Mouse (Mus musculus): Measurements from ENCODE around the gene 4930572O03Rik. TPM values are rescaled to one million over a fixed set of nuclear protein-coding genes. Genes with fewer than 3 reads are reported as not detected.
"Not testable (repeated sequence)": the region's sequence is repeated elsewhere in the genome, so short reads cannot be mapped to it uniquely, and the experiment has no call there.

4930572O03Rik gene
- polyA plus RNA-seq, 1 experiment from 2014 or later = not detected

DNA sequence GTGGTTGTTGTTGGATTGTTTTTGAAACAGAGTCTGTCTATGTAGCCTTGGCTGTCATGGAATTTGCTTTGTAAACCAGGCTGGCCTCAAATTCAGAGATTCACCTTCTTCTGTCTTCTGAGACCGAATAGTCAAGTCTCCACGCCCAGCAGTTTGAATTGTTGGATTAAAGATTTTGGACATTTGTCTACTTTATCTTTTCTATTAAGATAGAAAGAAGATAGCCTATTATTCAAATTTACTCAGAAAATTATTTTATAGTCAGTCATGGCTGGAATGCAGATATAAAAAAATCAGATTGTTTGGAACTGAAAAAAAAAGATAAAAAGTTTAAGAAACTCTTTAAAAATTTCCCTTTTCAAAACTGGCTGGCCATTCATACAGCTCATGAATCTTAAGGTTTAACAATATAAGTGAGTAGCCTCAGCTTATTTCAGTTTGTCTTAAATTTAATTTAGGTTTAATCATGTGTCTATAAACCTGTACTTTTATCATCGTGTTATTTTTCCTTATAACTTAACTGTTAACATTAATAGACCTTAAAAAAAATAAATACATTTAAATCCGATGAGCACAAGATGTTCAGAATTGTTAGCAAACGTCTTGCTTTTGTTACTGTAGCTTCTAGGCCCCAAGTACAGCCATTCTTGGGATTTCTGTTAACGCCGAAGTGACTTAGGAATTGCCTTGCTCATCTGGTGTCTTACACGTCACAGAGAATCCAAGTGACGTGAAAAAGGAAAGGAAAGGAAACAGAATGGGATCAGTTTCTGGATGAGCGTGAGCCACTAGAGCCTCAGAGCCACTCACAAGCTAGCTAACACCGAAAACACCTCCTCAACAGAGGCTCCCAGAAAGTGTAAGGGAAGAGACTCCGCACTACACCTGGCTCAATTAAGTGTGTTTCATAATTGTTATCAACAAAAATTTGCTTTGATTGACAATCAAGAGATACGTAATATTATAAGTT is 23.4 kb upstream of the 4930572O03Rik start:
- not testable (repeated sequence) for H3K4me2 ChIP-seq (ENCODE audit: low read depth, severe bottlenecking); H3K4me3 ChIP-seq (ENCODE audit: low read depth, low read length); H3K9me3 ChIP-seq (ENCODE audit: control insufficient read depth, low read length); H3K27ac ChIP-seq (replicated peaks; ENCODE audit: low read depth, low read length); H3K9ac ChIP-seq (ENCODE audit: low read length); H3K36me3 ChIP-seq (ENCODE audit: control insufficient read depth, insufficient read depth, low read length); H3K27me3 ChIP-seq (ENCODE audit: control insufficient read depth, insufficient read depth, low read length); H3K4me1 ChIP-seq (ENCODE audit: control insufficient read depth, insufficient read depth, low read length)
- 74% methylated on average over 13 of the region's 13 CpGs for WGBS
- ATAC-seq (ENCODE audit: insufficient number of reproducible peaks, low FRiP score, low TSS enrichment, low read depth) (peak; percentile 86; the same call in 1 of the 2 replicates), DNase-seq (ENCODE audit: low spot score) (peak; percentile 30)

DNA sequence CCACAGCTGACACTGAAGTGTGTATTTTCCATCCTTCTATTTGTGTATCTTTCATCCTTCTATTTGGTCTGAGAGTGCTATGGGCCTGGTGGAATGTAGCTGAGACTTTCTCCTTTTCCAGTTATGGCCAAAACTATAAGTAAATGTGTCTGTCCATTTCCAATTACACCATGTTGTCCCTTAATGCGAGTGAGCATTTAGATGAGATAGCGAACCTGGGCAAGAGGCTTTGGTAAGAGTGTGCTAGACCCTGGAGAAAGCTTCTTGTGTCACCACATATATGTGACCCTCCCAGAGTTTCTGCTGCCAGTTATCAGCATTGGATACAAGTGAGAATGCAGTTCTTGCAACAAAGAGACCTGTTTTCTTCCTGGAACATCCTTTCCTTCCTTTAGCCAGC is 22.0 kb upstream of the 4930572O03Rik start:
- not testable (repeated sequence) for H3K9ac ChIP-seq (ENCODE audit: low read length); ATAC-seq (ENCODE audit: insufficient number of reproducible peaks, low FRiP score, low TSS enrichment, low read depth); H3K4me3 ChIP-seq (ENCODE audit: low read depth, low read length); H3K27ac ChIP-seq (replicated peaks; ENCODE audit: low read depth, low read length); H3K4me2 ChIP-seq (ENCODE audit: low read depth, severe bottlenecking); H3K36me3 ChIP-seq (ENCODE audit: control insufficient read depth, insufficient read depth, low read length); H3K27me3 ChIP-seq (ENCODE audit: control insufficient read depth, insufficient read depth, low read length); H3K4me1 ChIP-seq (ENCODE audit: control insufficient read depth, insufficient read depth, low read length); H3K9me3 ChIP-seq (ENCODE audit: control insufficient read depth, low read length)
- peak; percentile 22 for DNase-seq (ENCODE audit: low spot score)
- WGBS = 79% methylated on average over 2 of the region's 2 CpGs

DNA sequence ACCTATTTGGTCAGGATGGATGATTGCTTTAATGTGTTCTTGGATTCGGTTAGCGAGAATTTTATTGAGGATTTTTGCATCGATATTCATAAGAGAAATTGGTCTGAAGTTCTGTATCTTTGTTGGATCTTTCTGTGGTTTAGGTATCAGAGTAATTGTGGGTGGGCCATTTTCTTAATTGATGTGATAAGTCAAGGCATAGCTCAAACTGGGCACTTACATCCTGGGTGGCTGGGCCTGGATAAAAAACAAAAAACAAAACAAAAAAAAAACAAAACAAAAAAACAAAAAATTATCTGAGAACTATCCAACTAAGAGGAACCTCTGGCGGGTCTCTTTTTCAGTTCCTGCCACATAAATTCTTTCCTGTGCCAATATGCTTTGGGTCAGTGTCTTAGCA is 20.9 kb upstream of the 4930572O03Rik start:
- H3K9ac ChIP-seq (ENCODE audit: low read length); H3K36me3 ChIP-seq (ENCODE audit: control insufficient read depth, insufficient read depth, low read length); DNase-seq (ENCODE audit: low spot score); H3K27ac ChIP-seq (replicated peaks; ENCODE audit: low read depth, low read length); H3K4me2 ChIP-seq (ENCODE audit: low read depth, severe bottlenecking); H3K27me3 ChIP-seq (ENCODE audit: control insufficient read depth, insufficient read depth, low read length); H3K9me3 ChIP-seq (ENCODE audit: control insufficient read depth, low read length); H3K4me1 ChIP-seq (ENCODE audit: control insufficient read depth, insufficient read depth, low read length); H3K4me3 ChIP-seq (ENCODE audit: low read depth, low read length): not testable (repeated sequence)
- 71% methylated on average over 2 of the region's 4 CpGs for WGBS
- peak; percentile 79 for ATAC-seq (ENCODE audit: insufficient number of reproducible peaks, low FRiP score, low TSS enrichment, low read depth)

DNA sequence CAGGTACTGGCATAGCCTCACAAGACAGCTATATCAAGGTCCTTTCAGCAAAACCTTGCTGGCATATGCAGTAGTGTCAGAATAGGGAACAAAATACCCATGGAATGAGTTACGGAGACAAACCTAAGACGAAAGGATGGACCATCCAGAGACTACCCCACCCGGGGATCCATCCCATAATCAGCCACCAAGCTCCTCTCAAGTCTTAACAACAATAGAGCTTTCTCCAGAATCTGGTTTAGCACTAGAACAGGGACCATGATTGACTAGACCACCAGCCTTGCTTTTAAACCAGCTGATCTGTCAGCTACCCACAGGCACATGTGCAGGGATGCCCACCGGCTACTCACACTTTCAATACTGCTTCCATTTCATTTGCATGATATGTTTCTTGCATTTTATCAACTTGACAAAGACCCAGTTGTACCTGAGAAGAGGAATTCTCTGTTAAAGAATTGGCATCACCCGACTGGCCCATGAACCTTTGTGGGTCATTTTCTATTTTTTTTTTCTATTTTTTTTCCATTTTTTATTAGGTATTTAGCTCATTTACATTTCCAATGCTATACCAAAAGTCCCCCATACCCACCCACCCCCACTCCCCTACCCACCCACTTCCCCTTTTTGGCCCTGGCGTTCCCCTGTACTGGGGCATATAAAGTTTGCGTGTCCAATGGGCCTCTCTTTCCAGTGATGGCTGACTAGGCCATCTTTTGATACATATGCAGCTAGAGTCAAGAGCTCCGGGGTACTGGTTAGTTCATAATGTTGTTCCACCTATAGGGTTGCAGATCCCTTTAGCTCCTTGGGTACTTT is 17.8 kb upstream of the 4930572O03Rik start:
- WGBS = 90% methylated on average over 5 of the region's 8 CpGs
- not testable (repeated sequence) for H3K9ac ChIP-seq (ENCODE audit: low read length)
- peak; percentile 90 for ATAC-seq (ENCODE audit: insufficient number of reproducible peaks, low FRiP score, low TSS enrichment, low read depth)

DNA sequence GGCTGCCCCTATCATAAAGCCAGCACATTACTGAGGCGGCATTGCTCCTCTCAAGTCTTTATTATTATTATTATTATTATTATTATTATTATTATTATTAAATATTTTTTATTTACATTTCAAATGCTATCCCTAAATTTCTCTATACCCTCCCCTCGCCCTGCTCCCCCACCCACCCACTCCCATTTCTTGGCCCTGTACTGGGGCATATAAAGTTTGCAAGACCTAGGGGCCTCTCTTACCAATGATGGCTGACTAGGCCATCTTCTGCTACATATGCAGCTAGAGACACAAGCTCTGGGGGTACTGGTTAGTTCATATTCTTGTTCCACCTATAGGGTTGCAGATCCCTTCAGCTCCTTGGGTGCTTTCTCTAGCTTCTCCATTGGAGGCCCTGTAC is 17.1 kb upstream of the 4930572O03Rik start:
- DNase-seq (ENCODE audit: low spot score); H3K9me3 ChIP-seq (ENCODE audit: control insufficient read depth, low read length); H3K4me2 ChIP-seq (ENCODE audit: low read depth, severe bottlenecking); H3K4me1 ChIP-seq (ENCODE audit: control insufficient read depth, insufficient read depth, low read length); H3K4me3 ChIP-seq (ENCODE audit: low read depth, low read length); H3K27me3 ChIP-seq (ENCODE audit: control insufficient read depth, insufficient read depth, low read length); H3K36me3 ChIP-seq (ENCODE audit: control insufficient read depth, insufficient read depth, low read length); H3K27ac ChIP-seq (replicated peaks; ENCODE audit: low read depth, low read length); H3K9ac ChIP-seq (ENCODE audit: low read length): not testable (repeated sequence)
- peak; percentile 54; the same call in 1 of the 2 replicates for ATAC-seq (ENCODE audit: insufficient number of reproducible peaks, low FRiP score, low TSS enrichment, low read depth)
- 88% methylated on average over 2 of the region's 2 CpGs for WGBS

More for the DNA sequence above, 17.8 kb upstream of the 4930572O03Rik start:
- H3K36me3 ChIP-seq (ENCODE audit: control insufficient read depth, insufficient read depth, low read length); H3K4me1 ChIP-seq (ENCODE audit: control insufficient read depth, insufficient read depth, low read length); H3K4me2 ChIP-seq (ENCODE audit: low read depth, severe bottlenecking); H3K27ac ChIP-seq (replicated peaks; ENCODE audit: low read depth, low read length); H3K27me3 ChIP-seq (ENCODE audit: control insufficient read depth, insufficient read depth, low read length); H3K4me3 ChIP-seq (ENCODE audit: low read depth, low read length); H3K9me3 ChIP-seq (ENCODE audit: control insufficient read depth, low read length): not testable (repeated sequence)
- peak; percentile 18 for DNase-seq (ENCODE audit: low spot score)

DNA sequence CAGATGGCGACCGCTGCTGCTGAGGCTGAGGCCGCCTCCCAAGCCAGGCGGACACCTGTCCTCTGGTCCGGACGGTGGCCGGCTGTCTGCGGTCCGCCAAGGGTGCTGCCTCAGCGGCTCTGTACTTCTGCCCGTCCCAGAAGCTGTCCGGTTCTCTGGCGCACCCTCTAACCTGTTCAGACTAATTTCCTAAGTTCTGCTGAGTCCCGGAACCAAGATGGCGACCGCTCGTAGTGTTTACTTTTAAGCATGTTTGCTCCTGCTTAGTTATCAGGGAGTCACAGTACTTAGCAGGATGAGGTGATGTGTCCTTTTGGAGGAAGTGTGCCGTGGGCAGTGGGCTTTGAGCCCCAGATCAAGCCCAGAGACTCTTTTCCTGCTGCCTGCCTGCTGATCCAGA is 13.9 kb upstream of the 4930572O03Rik start:
- not testable (repeated sequence) for H3K9ac ChIP-seq (ENCODE audit: low read length); H3K4me1 ChIP-seq (ENCODE audit: control insufficient read depth, insufficient read depth, low read length); H3K9me3 ChIP-seq (ENCODE audit: control insufficient read depth, low read length); H3K4me3 ChIP-seq (ENCODE audit: low read depth, low read length); H3K4me2 ChIP-seq (ENCODE audit: low read depth, severe bottlenecking); H3K27me3 ChIP-seq (ENCODE audit: control insufficient read depth, insufficient read depth, low read length); H3K27ac ChIP-seq (replicated peaks; ENCODE audit: low read depth, low read length); H3K36me3 ChIP-seq (ENCODE audit: control insufficient read depth, insufficient read depth, low read length)
- 86% methylated on average over 7 of the region's 18 CpGs for WGBS
- ATAC-seq (ENCODE audit: insufficient number of reproducible peaks, low FRiP score, low TSS enrichment, low read depth) (peak; percentile 47; the same call in 1 of the 2 replicates), DNase-seq (ENCODE audit: low spot score) (peak; percentile 21)

DNA sequence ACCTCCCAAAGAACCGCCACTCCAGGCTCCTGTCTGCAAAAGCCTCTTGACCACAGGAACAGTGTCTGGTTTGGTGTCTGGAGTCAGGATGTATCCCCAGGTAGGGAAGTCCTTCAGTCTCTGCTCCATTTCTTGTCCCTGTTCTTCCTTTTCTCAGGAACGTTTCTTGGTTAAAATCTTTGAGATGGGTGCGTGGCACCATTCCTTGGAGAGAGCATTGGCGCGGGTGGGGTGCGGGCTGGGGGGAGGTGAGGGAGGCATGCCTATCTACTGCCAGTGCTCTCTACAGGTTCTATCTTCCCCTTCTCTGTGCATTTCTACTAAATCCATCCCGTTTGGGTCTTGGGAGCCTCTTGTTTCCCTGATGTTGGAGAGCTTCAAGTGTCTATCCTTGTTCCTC is 7.0 kb upstream of the 4930572O03Rik start:
- not testable (repeated sequence) for H3K4me3 ChIP-seq (ENCODE audit: low read depth, low read length); H3K27ac ChIP-seq (replicated peaks; ENCODE audit: low read depth, low read length); H3K4me2 ChIP-seq (ENCODE audit: low read depth, severe bottlenecking); H3K27me3 ChIP-seq (ENCODE audit: control insufficient read depth, insufficient read depth, low read length); H3K36me3 ChIP-seq (ENCODE audit: control insufficient read depth, insufficient read depth, low read length); H3K4me1 ChIP-seq (ENCODE audit: control insufficient read depth, insufficient read depth, low read length); ATAC-seq (ENCODE audit: insufficient number of reproducible peaks, low FRiP score, low TSS enrichment, low read depth); H3K9me3 ChIP-seq (ENCODE audit: control insufficient read depth, low read length); H3K9ac ChIP-seq (ENCODE audit: low read length)
- WGBS = 78% methylated on average over 7 of the region's 7 CpGs
- DNase-seq (ENCODE audit: low spot score) = peak; percentile 20

DNA sequence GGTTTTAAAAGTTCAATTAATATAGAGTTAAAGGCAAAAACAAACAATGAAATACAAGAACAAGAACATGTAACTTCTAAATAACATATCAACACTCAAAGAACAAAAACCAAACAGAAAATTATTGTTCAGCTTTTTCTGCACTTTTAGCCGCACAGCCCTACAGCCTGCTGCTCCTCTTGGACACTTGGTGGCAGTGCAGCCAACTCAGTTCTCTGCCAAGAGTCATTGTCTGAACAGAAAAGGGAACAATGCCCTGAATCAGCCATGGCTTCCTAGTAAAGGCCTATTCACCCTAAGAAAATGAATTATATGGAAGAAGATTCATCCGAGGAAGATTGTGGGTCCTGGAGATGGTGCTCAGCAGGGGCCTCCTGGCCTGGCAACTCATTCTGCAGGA is 4.5 kb downstream of the 4930572O03Rik start:
- not testable (repeated sequence) for H3K4me3 ChIP-seq (ENCODE audit: low read depth, low read length); H3K9ac ChIP-seq (ENCODE audit: low read length); H3K4me1 ChIP-seq (ENCODE audit: control insufficient read depth, insufficient read depth, low read length); ATAC-seq (ENCODE audit: insufficient number of reproducible peaks, low FRiP score, low TSS enrichment, low read depth); H3K27me3 ChIP-seq (ENCODE audit: control insufficient read depth, insufficient read depth, low read length); H3K9me3 ChIP-seq (ENCODE audit: control insufficient read depth, low read length); H3K27ac ChIP-seq (replicated peaks; ENCODE audit: low read depth, low read length); H3K36me3 ChIP-seq (ENCODE audit: control insufficient read depth, insufficient read depth, low read length); H3K4me2 ChIP-seq (ENCODE audit: low read depth, severe bottlenecking)
- peak; percentile 18 for DNase-seq (ENCODE audit: low spot score)
- WGBS = 67% methylated on average over 2 of the region's 2 CpGs
